Mouse (Mus musculus): ENCODE measurements around the gene Gm11487.
"Not testable (repeated sequence)": the region's sequence is repeated elsewhere in the genome, so short reads cannot be mapped to it uniquely, and the experiment has no call there.

Gm11487 gene

DNA sequence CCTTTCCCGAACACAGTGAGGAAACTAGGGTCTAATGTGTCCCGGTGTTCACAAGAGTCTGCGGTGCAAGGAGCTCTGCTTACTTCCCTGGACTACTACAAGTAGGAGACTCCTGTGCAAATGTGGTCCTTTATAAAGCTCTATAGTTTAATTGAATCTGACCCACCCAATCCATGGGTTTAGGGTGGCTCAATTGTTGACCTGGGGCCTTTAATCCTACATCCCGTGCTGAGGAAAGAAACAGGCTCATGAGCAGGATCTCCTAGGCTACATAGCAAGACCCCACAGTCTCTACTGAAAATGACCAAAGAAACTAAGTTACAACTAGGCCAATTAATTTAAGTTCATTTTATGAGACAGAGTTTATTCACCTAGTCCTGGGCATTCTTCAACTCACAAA is at the start of gene Gm11487:
Gene Gm11487 (minus strand): TSS at position 101 of the 400 bp plus-strand sequence.
- DNase-seq (ENCODE audit: low spot score), result not testable (repeated sequence)

DNA sequence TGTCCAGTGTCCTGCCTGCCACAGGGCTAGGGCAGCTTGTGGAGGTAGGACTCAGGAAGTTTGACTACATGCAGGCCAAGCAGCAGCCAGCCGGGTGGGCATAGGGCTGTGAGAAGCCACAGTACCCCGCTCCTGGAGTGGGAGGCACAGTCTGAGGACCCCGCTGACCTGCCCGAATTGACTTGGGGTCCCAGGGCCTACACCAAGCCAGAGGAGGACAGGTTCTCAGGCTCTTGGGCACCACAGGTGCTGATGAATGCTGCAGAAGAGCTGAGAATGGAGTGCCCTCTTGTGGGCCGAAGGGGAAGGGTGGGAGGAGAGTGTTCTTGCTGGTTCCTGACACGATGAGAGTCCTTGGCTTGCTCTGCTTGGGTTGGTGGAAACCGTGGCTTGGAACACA is 39.8 kb upstream of the Gm11487 start:
- peak; percentile 18 for DNase-seq (ENCODE audit: low spot score)

DNA sequence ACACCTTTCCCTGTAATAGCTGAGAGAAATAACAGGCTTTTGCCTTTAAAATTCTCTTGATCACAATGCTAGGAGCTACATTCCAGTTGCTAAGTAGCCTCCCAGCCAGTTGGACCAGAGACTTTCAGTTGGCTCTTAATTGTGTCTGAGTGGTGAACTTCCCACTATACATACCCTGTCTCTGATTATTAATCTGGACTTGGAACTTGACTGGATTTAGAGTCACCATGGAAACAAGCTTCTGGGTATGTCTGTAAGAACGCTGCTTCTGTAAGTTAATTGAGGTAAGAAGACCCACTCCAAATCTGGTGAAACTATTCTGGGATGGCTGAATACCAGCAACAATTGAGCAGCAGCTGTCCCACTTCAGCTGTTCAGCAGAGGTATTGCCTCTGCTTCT is 37.7 kb upstream of the Gm11487 start:
- DNase-seq (ENCODE audit: low spot score), result no peak

DNA sequence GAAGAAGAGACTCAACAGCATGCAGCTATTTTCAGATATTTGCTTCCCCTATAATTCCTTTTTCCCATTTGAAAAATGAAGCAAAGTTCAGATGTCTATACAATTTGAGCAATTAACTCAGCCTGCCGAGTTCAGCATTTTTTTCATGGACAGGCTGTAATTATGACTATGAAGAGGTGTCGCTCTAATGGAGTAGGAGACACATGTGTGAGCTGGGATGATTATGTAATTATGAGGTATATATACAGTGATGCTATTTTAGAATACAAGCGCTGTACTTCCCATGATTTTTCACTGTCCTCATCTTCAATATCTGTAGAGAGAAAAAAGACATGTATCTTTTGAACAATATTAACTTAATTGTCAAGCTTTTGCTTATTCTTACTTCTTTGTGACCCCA is 21.0 kb upstream of the Gm11487 start:
- no peak for DNase-seq (ENCODE audit: low spot score)

DNA sequence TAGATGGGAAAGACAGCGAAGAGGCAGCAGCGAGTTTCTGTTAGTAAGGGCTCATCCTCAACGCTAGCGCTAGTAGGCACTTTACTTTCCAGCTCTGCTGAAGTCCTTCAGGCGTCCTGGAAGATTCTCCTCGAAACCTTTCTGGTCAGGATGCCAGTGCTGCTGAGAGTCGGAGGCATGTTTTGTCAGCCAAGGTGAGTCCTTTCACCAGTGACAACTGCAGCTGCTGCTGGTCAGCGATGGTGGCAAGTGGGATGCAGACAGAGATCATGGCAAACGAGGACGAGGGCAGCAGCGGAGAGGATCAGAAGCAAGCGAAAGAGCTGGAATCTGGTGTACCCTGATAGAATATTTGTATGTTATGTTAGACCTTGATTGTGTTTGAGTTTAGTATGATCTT is 18.2 kb upstream of the Gm11487 start:
- DNase-seq (ENCODE audit: low spot score), result no peak

DNA sequence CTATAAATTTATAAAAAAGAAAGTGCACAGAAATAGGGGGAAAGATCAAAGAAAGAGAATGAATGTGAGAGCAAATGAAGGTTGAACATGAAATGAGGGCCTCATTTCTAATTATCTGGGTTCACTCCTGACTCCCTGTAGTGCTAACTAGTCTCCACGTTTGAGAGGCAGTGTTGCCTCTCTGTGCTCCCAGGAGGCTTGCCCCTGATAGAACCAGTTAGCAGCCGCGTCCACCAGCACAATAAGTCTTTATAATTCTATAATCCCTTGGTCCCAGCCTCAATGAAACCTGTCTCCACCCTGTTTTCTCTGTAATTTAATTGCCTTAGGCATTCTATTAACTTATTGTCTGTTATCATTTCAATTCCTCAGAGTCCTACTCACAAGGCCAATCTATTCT is 38.3 kb downstream of the Gm11487 start:
- no peak for DNase-seq (ENCODE audit: low spot score)
